Mouse (Mus musculus) frontal cortex, postnatal 10 days (tissue): Measurements from ENCODE around the gene Bcam.

Experiments used
- DNase-seq, 2 experiments: peaks; one replicate each; pipeline ENCODE4 v3.0.0; 2022; ENCODE audit warnings: low spot score in 2 of 2, mixed read lengths in 1 of 2

The Bcam gene

DNA sequence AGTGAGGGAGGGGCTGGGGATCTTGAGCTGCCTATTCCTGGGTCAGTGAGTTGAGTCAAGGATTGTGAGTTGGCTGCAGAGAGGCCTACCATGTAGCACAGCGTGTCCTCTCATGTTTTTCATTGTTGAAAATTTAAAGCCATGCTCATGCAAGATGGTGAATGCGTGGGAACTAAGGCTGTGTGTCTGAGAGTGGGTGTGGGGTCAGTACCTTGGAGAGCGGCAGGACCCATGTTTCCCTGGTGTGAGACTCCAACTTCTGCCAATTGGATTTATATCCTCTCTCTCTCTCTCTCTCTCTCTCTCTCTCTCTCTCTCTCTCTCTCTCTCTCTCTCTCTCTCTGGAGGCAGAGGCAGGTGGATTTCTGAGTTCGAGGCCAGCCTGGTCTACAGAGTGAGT, 44.3 kb downstream of the Bcam start:
- DNase-seq = no peak

DNA sequence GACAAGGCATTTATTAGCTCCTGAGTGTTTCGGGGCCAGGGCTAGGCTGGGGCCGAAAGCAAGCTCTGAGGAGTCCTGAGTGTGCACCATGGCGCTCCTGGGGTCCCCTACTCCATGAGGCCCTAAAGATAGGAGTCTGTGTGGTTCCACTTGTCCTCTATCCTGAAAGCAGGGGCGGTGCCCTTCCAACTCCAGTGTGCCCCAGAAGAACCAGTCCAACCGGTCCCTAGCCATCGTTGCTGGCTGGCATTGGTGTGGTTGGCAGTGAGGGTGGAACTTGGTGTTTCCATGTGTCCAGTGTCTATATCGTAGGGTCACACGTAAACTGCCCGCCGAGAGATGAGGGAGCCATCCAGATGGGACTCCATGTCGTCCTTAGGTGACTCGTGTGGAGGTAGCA, 46.6 kb downstream of the Bcam start:
- no peak for DNase-seq

GRCm38 (mm10) chr7:19722754-19723195, 48.0 kb downstream of the Bcam start:
- DNase-seq = no peak

GRCm38 (mm10) chr7:19719200-19719599, 51.6 kb downstream of the Bcam start:
- no peak for DNase-seq

DNA sequence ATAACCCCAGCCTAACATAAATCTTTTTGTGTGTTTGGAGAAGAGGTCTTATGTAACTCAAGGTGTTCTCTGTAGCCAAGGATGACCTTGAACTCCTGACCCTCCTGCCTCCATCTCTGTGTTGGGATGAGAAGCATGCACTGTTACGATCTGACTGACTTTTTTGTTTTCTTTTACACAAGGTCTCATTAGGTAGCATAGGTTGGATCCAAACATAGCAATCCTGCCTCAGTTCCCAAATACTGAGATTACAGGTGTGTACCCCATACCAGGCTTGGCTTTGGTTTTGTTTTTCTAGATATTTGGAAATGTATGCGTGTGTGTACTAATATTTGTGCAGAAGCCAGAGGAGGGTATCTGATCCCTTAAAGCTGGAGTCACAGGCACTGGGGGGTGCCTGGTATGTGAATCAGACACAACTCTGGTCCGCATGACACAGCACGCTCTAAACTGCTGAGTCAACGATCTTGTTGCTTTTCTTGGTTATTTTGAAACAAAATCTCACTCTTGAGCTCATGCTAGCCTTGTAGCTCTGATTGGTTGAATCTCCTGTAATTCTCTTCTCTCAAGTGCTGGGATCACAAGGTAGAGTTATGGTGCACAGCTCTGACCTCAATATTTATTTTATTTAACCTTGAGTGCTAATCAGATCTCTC, 52.4 kb downstream of the Bcam start:
- no peak for DNase-seq

DNA sequence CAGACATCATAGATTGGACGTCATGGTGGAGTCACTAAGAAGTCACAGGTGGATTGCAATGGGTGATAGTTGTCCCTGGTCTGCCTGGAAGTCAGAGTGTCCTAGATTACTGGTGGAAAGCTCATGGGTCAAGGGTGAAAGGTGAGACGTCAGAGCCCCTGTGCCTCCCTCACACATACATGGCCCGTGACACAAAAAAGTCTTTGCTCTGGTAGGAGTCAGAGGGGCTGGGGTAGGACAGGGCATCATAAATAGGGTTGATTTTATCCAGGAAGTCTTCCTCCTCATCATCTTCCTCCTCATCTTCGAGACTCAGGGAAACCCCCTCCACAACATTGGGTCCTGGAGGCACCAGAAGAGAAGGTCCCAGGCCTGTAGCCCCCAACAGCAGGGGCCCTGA, 53.5 kb downstream of the Bcam start:
- DNase-seq = no peak

- DNase-seq = no peak
Measured at GRCm38 (mm10) chr7:19716822-19717221, 54.0 kb downstream of the Bcam start.

GRCm38 (mm10) chr7:19716055-19716682, 54.6 kb downstream of the Bcam start:
- no peak for DNase-seq

DNA sequence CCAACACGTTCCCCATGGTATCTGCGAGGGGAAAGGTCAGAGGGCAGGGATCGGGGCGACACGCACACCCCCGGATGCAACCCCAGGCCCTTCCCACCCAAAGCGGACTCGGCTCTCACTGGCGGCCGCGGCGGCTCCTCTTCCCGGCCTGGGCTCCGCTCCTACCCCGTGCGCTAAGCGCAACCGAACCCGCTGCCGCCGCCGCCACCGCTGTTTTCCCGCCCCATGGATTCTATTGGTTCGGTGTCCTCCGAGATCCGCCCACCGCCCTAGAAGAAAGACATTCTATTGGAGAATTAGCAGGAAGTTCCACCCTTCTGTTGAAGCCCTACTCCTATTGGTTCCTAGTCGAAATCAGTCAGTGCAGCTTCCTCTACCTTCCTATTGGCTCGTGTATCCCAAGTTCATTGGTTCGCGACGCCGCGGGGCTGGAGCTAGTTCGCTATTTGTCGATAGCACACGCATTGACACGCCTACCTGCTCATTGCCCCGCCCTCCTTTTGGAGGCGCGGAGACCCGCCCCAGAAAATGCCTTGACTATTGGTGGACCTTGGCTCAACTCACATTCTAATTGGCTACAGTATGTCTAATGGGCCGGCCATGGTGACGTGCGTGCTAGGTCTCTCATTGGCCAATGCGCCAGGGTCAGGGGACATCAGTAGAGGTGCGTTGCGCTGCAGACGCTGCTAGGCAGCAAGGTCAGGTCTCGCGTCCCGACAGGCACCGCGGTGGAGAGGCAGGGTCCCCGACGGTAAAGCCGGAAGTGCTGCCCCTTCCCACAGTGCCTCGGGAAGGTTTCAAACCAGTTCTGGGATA, 55.4 kb downstream of the Bcam start, which contains the start of gene Tomm40:
Tomm40 (minus strand) TSS at position 200 of the 816 bp plus-strand sequence.
- DNase-seq = peak; percentile 99 to 100

GRCm38 (mm10) chr7:19714836-19715235, 56.0 kb downstream of the Bcam start:
- DNase-seq = no peak

DNA sequence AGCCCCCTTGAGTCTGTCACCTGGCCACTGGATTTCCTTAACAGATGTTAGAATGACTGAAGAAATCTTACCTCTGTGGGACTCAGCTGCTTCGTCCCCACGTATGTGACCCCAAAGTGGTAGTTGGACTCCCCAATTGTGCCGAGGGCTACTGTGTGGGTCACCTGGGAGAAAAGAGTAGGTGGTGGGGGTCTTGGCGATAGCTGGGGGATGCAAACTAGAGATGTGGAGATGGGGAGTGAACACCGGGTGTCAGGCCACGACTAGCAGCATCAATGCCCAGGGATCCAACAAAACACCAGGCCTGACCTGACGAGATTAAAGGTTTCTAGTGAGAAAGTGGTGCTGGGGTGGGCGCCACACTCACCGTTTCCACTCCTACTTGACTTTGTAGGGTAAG, 57.2 kb downstream of the Bcam start:
- no peak for DNase-seq

GRCm38 (mm10) chr7:19713196-19713595, 57.6 kb downstream of the Bcam start:
- DNase-seq = no peak

- no peak for DNase-seq
Measured at GRCm38 (mm10) chr7:19712414-19712813, 58.4 kb downstream of the Bcam start.

- DNase-seq = no peak
Measured at GRCm38 (mm10) chr7:19710650-19711049, 60.2 kb downstream of the Bcam start.
